Mouse (Mus musculus) stomach, embryonic 14.5 days (tissue): Measurements from ENCODE around the gene Scn10a. TPM values are rescaled to one million over a fixed set of nuclear protein-coding genes. Genes with fewer than 3 reads are reported as not detected.

ENCODE experiments used
- ATAC-seq: fragments of 200-750 bp; cut with Nextera tagmentation; 2 replicates; pipeline ENCODE4 v1.8.0; 2017; ENCODE audit warnings: low read depth, moderate TSS enrichment; ENCODE audit not compliant: insufficient number of reproducible peaks, insufficient read depth, low FRiP score
- H3K27ac ChIP-seq: fragments of 300-500 bp; sonication (generic); 2 replicates; pipeline ENCODE4 v1.5.1; 2014; ENCODE audit warnings: mild to moderate bottlenecking, low read length, moderate library complexity, mixed read lengths
- H3K27me3 ChIP-seq: fragments of 300-500 bp; sonication (generic); 2 replicates; pipeline ENCODE4 v1.6.1; 2014; ENCODE audit warnings: low read length, control low read depth, mixed read lengths; ENCODE audit not compliant: control insufficient read depth, insufficient read depth
- H3K36me3 ChIP-seq: fragments of 300-500 bp; sonication (generic); 2 replicates; pipeline ENCODE4 v1.6.1; 2014; ENCODE audit warnings: mild to moderate bottlenecking, control low read depth, low read length, moderate library complexity, mixed read lengths; ENCODE audit not compliant: control insufficient read depth, insufficient read depth
- H3K4me1 ChIP-seq: fragments of 300-500 bp; sonication (generic); 2 replicates; pipeline ENCODE4 v1.6.1; 2014; ENCODE audit warnings: low read length, control low read depth, mixed read lengths; ENCODE audit not compliant: control insufficient read depth, insufficient read depth
- H3K4me2 ChIP-seq: fragments of 300-500 bp; sonication (generic); replicated peaks from 2 replicates; pipeline ENCODE4 v1.6.1; 2014; ENCODE audit warnings: low read depth, low read length, control low read depth
- H3K4me3 ChIP-seq: fragments of 300-500 bp; sonication (generic); 2 replicates; pipeline ENCODE4 v1.5.1; 2014; ENCODE audit warnings: low read depth, low read length, control low read depth
- H3K9ac ChIP-seq: fragments of 300-500 bp; sonication (generic); replicated peaks from 2 replicates; pipeline ENCODE4 v1.6.1; 2014; ENCODE audit warnings: low read depth, mild to moderate bottlenecking, control low read depth, low read length, moderate library complexity, mixed read lengths
- H3K9me3 ChIP-seq: fragments of 300-500 bp; sonication (generic); 2 replicates; pipeline ENCODE4 v1.6.1; 2016; ENCODE audit warnings: low read depth, low read length, control low read depth; ENCODE audit not compliant: control insufficient read depth
- WGBS: fragments of 180-500 bp; shearing (Covaris S2); extraction: QIAGEN DNeasy Blood & Tissue Kit; methylation state at CpG from one replicate; pipeline ENCODE4 v1.1.7; 2014; 5-methylcytosine and 5-hydroxymethylcytosine counted together
- polyA plus RNA-seq: library from polyadenylated mRNA; unstranded; fragments of >200 nt; fragmentation: Nextera tagmentation; extraction: Ambion mirVana; gene quantifications from 2 replicates; pipeline ENCODE4 v1.2.1, GENCODE M21; 2014

The Scn10a gene
- polyA plus RNA-seq, 1 experiment from 2014 or later = not detected

- Histone ChIP-seq H3K9ac (no peak overlapping the region), H3K4me1 (no peaks in the 10 kb centered on the region), H3K36me3 (no peaks in the 10 kb centered on the region), H3K4me3 (no peak overlapping the region), H3K27me3 (no peaks in the 10 kb centered on the region), H3K9me3 (no peaks in the 10 kb centered on the region), H3K4me2 (no peak overlapping the region), H3K27ac (no peak overlapping the region)
- 48% methylated on average over 1 of the region's 1 CpGs for WGBS
- ATAC-seq = no peak
These were observed 55.0 kb downstream of the Scn10a start for GRCm38 (mm10) chr9:119664109-119664508.

- ATAC-seq = no peak
These were observed 63.0 kb downstream of the Scn10a start for GRCm38 (mm10) chr9:119656111-119656510.

GRCm38 (mm10) chr9:119653758-119654157, 65.4 kb downstream of the Scn10a start:
- Histone ChIP-seq H3K4me2 (no peak overlapping the region), H3K27ac (no peak overlapping the region), H3K4me3 (no peak overlapping the region), H3K36me3 (no peaks in the 10 kb centered on the region), H3K9me3 (no peaks in the 10 kb centered on the region), H3K9ac (no peak overlapping the region), H3K4me1 (no peaks in the 10 kb centered on the region), H3K27me3 (no peaks in the 10 kb centered on the region)
- 56% methylated on average over 5 of the region's 5 CpGs for whole genome bisulfite sequencing
- ATAC-seq = no peak

More at GRCm38 (mm10) chr9:119656111-119656510, 63.0 kb downstream of the Scn10a start:
- H3K9me3 ChIP-seq = no peaks in the 10 kb centered on the region
- H3K4me1 ChIP-seq = no peaks in the 10 kb centered on the region
- H3K4me3 ChIP-seq = no peak overlapping the region
- no peaks in the 10 kb centered on the region for H3K36me3 ChIP-seq
- H3K27me3 ChIP-seq = no peaks in the 10 kb centered on the region
- H3K9ac ChIP-seq = no peak overlapping the region
- WGBS = 46% methylated on average over 6 of the region's 6 CpGs
- H3K27ac ChIP-seq = no peak overlapping the region
- H3K4me2 ChIP-seq = no peak overlapping the region

- no peak for ATAC-seq
- Histone ChIP-seq H3K4me3 (no peak overlapping the region), H3K27me3 (no peaks in the 10 kb centered on the region), H3K9ac (no peak overlapping the region), H3K27ac (no peak overlapping the region), H3K4me2 (no peak overlapping the region), H3K36me3 (no peaks in the 10 kb centered on the region), H3K4me1 (no peaks in the 10 kb centered on the region), H3K9me3 (no peaks in the 10 kb centered on the region)
- WGBS = 60% methylated on average over 8 of the region's 8 CpGs
These were observed 72.1 kb downstream of the Scn10a start for GRCm38 (mm10) chr9:119646942-119647547.

GRCm38 (mm10) chr9:119641985-119642384, 77.1 kb downstream of the Scn10a start:
- H3K9me3 ChIP-seq = no peaks in the 10 kb centered on the region
- H3K4me2 ChIP-seq = no peak overlapping the region
- WGBS = 85% methylated on average over 6 of the region's 6 CpGs
- no peak overlapping the region for H3K4me3 ChIP-seq
- no peak overlapping the region for H3K27ac ChIP-seq
- H3K9ac ChIP-seq = no peak overlapping the region
- ATAC-seq = no peak
- no peaks in the 10 kb centered on the region for H3K36me3 ChIP-seq
- H3K4me1 ChIP-seq = no peaks in the 10 kb centered on the region
- H3K27me3 ChIP-seq = no peaks in the 10 kb centered on the region

GRCm38 (mm10) chr9:119634216-119634843, 84.8 kb downstream of the Scn10a start:
- H3K4me3 ChIP-seq = no peak overlapping the region
- no peak for ATAC-seq
- no peak overlapping the region for H3K9ac ChIP-seq
- no peak overlapping the region for H3K27ac ChIP-seq
- H3K9me3 ChIP-seq = no peaks in the 10 kb centered on the region
- H3K4me1 ChIP-seq = 0 out of 2 replicates have a peak, but pooled peaks cover 2% of the 10 kb centered on the region
- no peaks in the 10 kb centered on the region for H3K27me3 ChIP-seq
- WGBS = 61% methylated on average over 11 of the region's 11 CpGs
- no peaks in the 10 kb centered on the region for H3K36me3 ChIP-seq
- H3K4me2 ChIP-seq = no peak overlapping the region

GRCm38 (mm10) chr9:119633475-119633874, 85.6 kb downstream of the Scn10a start:
- Histone ChIP-seq H3K4me2 (no peak overlapping the region), H3K4me1 (0 out of 2 replicates have a peak, but pooled peaks cover 2% of the 10 kb centered on the region), H3K36me3 (no peaks in the 10 kb centered on the region), H3K27ac (no peak overlapping the region), H3K9ac (no peak overlapping the region), H3K9me3 (no peaks in the 10 kb centered on the region), H3K27me3 (no peaks in the 10 kb centered on the region), H3K4me3 (no peak overlapping the region)
- WGBS = 82% methylated on average over 5 of the region's 5 CpGs
- ATAC-seq = no peak

GRCm38 (mm10) chr9:119632801-119633200, 86.3 kb downstream of the Scn10a start:
- no peak overlapping the region for H3K27ac ChIP-seq
- no peak for ATAC-seq
- 0 out of 2 replicates have a peak, but pooled peaks cover 2% of the 10 kb centered on the region for H3K4me1 ChIP-seq
- H3K27me3 ChIP-seq = no peaks in the 10 kb centered on the region
- H3K36me3 ChIP-seq = no peaks in the 10 kb centered on the region
- H3K4me2 ChIP-seq = no peak overlapping the region
- H3K4me3 ChIP-seq = no peak overlapping the region
- 38% methylated on average over 12 of the region's 12 CpGs for WGBS
- H3K9ac ChIP-seq = no peak overlapping the region
- no peaks in the 10 kb centered on the region for H3K9me3 ChIP-seq
